Mouse (Mus musculus) frontal cortex, adult (tissue): Measurements from ENCODE around the gene Strbp.

Experiments used
- ATAC-seq: cut with Nextera tagmentation; 2 replicates; pipeline ENCODE4 v1.9.2; 2017; ENCODE audit warnings: mild to moderate bottlenecking, moderate library complexity, mixed read lengths; ENCODE audit not compliant: low TSS enrichment

Strbp gene

DNA sequence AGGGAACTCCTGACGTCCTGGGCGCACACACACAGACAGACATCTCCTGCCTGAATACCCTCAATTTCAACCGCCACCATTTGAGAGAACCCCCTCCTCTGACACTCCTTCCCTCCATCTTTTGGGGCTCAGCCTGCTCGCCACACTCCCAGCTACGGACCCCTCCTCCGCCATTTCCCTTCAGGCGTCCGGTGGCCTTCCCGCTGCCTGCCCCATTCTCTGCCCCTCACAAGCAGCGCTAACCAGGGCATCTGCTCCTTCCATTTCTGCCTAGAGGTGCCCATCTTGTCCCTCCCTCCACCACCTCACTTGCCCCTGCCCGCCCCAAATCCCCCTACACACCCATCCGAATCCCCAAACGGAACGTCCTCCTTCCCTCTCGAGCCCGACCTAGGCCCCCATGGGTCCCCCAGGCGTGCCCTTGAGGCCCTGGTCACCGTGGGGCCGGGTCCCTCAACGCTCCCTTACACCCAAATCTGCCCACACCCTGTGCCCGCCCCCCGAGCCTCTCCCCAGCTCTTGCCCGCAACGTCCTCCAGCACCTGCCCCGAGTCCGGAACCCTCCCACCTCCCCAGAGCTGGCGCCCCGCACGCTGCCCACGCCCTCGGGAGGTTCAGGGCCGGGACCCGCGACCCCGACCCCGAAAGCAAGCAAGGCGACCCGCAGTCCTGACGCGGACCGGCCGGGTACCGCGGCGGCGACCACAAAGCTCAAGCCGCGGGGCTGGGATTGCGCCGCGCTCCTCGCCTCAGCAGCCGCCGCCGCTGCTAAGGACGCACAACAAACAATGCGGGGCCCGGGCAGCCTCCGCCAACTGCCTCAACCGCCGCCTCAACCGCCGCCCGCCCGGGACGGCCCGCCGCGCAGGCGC, 1.1 kb downstream of the Strbp start:
- ATAC-seq, result peak; percentile 3; the same call in 1 of the 2 replicates

GRCm38 (mm10) chr2:37689064-37689615, 14.5 kb downstream of the Strbp start:
- ATAC-seq, result no peak

DNA sequence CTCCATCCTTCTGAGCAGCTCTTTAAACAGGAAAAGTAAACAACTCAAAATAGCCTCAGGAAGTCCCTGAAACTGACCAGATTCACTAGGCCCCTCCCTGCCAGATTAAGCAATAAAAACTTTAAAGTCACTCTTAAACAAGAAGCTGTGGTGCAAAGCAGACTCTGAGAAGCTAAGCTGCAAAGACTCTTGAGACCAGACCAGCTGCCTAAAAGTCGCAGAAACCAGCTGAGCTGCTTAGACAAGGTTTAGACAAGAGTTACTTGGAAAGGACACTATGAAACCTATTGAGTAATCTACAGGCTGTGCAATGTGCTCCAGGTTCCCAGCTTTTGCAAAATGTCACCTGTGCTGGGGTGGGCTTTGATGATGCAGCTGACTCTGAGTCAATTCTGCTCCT, 16.6 kb downstream of the Strbp start:
- no peak for ATAC-seq

GRCm38 (mm10) chr2:37684864-37685263, 18.8 kb downstream of the Strbp start:
- ATAC-seq, result no peak

DNA sequence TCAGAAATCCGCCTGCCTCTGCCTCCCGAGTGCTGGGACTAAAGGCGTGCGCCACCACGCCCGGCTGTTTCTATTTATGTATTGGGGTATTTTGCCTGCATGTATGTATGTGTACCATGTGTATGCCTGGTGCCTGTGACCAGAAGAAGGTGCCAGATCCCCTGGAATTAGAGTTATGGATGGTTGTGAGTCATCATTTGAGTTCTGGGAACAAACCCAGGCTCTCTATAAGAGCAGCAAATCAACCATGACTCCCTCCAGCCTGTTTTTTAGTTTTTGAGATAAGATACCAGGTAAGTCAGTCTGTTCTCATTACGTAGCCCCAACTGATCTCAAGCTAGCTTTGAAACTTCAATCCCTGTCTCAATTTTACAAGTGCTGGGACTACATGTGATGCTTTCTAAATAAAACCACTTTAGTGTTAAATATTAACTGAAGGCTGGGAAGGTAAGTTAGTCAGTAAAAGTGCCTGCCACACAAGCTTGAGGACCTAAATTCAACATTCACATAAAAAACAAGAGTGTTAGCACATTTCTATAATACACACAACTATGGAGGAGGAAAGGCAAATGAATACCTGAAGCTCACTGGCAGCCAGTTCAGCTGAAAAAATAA, 21.4 kb downstream of the Strbp start:
- peak; percentile 55 for ATAC-seq

DNA sequence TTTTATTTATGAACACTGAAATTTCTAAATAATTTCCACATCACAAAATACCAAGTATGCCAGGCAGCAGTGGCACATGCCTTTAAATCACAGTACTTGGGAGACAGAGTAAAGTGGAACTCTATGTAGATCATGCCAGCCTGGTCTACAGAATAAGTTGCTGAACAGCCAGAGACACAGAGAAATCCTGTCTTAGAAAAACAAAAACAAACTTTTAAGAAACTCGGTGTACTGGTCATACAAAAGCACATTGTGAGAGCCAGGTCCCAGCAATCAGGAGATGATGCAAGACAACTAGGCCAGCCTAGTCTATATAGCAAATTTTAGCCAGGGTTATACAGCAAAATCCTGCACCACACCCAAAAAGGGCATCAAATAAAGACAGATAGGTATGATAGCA, 52.6 kb downstream of the Strbp start:
- no peak for ATAC-seq

- no peak for ATAC-seq
Measured at GRCm38 (mm10) chr2:37649590-37649989, 54.1 kb downstream of the Strbp start.

GRCm38 (mm10) chr2:37648966-37649365, 54.7 kb downstream of the Strbp start:
- ATAC-seq, result no peak

GRCm38 (mm10) chr2:37623343-37623742, 80.3 kb downstream of the Strbp start:
- no peak for ATAC-seq

GRCm38 (mm10) chr2:37587919-37588318, 115.7 kb downstream of the Strbp start:
- ATAC-seq, result no peak

GRCm38 (mm10) chr2:37578185-37578584, 125.5 kb downstream of the Strbp start:
- no peak for ATAC-seq

DNA sequence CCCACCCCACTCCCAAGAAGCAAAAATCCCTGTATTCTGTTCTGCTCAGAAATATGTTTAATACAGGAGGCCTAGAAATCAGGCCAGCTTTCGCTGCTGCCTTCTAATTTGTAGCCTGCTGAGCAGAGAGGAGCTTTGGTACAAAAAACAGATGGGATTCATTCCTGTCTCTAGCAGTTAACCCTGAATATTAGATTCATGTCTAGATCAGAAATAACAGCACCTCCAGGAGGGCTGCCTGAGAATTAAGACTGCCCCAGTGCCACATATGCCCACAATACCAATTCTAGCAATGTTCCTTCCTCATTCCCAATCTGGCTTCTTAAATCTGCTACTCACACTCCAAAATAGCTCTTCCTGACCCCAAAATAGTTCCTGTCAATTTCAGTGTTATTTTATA, 127.0 kb downstream of the Strbp start:
- ATAC-seq, result peak; percentile 29

- no peak for ATAC-seq
Measured at GRCm38 (mm10) chr2:37572141-37572540, 131.5 kb downstream of the Strbp start.

GRCm38 (mm10) chr2:37570703-37571102, 133.0 kb downstream of the Strbp start:
- ATAC-seq, result no peak

- ATAC-seq, result no peak
Measured at GRCm38 (mm10) chr2:37569888-37570287, 133.8 kb downstream of the Strbp start.

DNA sequence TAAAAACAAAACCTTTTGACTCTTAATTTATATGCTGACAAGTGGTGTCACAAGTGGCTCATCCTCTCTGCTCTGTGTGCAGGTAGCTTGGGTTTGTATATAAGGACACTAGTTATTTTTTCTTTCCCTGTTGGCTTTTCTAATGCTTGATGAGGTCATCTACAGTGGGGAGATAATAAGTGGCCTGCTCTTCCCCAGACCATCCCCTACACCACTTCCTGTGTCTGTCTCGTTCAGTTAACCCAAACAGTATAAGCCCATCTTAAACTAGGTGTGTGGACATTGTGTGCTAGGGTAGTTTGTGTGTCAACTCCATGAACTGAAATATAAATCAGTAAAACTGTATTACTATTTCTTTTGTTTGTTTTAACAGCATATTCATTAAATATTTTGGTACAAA, 137.6 kb downstream of the Strbp start:
- no peak for ATAC-seq

DNA sequence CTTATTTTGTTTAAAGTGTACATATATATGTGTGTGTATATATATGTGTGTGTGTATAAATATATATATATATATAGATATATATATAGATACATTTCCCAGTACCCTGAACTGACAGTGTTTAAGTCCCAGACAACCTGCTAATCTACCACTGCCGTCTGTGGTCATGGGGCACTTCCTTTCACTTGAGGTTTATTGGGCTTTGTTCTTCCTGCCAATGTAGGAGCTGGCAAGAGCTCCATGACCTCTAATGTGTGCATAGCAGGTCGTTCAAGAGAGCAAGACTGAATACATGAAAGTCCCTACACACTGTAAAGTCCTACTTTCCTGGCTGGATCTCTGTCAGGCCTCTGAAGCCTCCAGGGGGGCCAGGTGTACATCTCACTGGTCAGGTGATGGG, 138.1 kb downstream of the Strbp start:
- ATAC-seq, result no peak

- ATAC-seq, result no peak
Measured at GRCm38 (mm10) chr2:37556366-37556765, 147.3 kb downstream of the Strbp start.

DNA sequence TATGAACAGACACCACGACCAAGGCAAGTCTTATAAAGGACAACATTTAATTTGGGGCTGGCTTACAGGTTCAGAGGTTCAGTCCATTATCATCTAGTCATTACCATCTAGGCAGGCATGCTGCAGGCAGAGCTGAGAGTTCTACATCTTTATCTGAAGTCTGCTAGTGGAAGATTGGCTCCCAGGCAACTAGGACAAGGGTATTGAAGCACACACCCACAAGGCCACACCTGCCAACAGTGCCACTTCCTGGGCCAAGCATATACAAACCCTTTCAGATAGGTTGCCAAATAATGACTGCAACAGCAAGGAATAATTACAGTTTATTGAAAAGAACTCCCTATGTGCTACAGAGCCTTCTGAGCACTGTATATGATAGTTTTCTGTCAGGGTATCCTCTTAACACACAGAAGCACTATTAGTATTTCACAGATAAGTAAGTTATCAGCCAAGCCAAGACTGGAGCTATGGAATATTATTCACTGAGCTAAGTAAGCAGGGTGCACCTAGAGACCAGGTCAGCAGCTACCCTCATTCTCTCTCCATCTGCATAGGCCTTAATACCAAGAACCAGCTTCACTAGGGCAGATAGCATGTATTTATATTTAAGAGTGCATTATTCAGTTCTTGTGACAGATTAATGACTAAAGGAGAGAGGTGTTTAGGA, 154.2 kb downstream of the Strbp start:
- ATAC-seq, result no peak

DNA sequence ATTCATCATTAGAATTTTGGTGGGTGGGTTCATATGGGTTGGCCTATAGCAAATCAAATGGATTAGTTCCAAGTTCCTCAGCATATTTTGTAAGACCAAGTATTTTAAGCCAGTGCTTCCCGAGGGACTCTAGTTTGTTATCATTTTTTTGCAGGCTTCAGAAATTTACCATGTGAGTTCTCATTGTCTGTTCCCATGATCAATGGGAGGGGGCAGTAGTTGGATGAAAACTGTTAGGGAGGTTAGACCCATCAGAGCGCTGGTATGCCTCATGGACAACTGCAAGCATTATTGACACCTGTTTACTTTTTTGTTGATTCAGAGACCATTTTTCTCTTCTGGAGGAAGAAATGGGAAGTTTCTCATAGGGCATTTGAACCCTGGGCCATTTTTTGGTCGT, 172.0 kb downstream of the Strbp start:
- no peak for ATAC-seq

GRCm38 (mm10) chr2:37530766-37531165, 172.9 kb downstream of the Strbp start:
- ATAC-seq, result no peak

DNA sequence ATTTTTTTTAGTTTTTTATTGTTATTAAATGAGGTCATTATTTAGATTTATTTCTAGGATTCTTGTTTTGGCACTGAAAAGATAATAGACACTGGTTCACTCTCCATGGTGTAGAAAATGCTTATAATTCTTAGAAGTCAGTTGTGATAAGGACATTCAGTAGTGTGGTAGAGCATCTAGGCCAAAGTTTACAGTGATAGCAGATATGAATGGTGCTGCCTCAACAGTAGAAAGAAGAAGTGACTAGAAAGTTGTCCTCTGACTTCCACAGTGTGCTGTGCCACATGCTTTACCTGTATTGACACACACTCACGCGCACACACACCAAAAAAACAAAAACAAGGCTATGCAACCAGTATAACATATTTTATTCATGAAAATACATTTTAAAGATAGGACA, 174.3 kb downstream of the Strbp start:
- ATAC-seq, result no peak

- no peak for ATAC-seq
Measured at GRCm38 (mm10) chr2:37527587-37527986, 176.1 kb downstream of the Strbp start.
